Mouse (Mus musculus): ENCODE data around the gene Olfr1513. TPM values are rescaled to one million over a fixed set of nuclear protein-coding genes. Genes with fewer than 3 reads are reported as not detected.

Olfr1513 gene
- not detected in 2 replicates for polyA plus RNA-seq (2015; fragmentation: Nextera tagmentation; extraction: Ambion mirVana)

GRCm38 (mm10) chr14:52356308-52356707, at the start of gene Olfr1513:
TSS of gene Olfr1513 (minus strand) at chr14:52356408.

DNA sequence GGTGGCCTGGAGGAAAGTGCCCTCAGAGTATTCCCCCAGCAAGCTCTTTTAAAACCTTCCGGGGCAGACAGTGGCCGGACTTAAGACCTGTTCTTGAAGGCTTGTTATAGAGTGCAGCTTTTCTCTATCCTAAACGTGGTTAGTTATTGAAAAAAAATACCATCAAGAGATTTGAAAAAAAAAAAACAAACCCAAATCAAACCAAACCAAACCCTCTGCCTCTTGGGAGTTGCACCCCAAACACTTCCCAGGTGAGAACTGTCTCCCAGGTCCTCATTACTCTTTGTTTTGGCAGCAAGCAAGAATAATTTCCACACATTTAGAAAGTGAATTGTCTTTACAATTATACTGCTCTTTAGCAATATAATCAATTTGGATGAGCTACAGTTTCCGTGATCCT, 41.1 kb upstream of the Olfr1513 start, which contains the start of gene Olfr1511:
Olfr1511 (minus strand) TSS at position 101 of the 400 bp plus-strand sequence.

DNA sequence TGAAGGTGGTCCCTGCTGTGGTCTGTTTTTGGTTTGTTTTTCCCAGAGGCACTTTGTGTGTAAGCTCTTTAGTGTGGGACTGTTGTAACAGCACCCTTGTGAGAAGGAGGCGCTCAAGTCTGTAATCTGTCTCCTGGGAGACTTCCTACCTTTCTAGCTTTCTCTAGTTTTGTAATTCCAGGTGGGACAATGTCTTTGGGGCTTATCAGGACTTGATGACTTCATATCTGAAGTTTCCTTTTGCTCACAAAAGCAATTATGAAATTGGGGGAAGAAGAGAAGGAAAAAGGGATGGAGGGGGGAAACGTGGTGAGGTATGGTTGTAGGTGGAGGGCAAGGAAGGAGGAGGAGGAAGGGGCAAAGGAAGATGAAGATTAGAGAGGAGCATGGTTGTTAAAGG, 22.9 kb upstream of the Olfr1513 start, which contains the start of gene Olfr1512:
Olfr1512 (minus strand) TSS at position 101 of the 400 bp plus-strand sequence.

DNA sequence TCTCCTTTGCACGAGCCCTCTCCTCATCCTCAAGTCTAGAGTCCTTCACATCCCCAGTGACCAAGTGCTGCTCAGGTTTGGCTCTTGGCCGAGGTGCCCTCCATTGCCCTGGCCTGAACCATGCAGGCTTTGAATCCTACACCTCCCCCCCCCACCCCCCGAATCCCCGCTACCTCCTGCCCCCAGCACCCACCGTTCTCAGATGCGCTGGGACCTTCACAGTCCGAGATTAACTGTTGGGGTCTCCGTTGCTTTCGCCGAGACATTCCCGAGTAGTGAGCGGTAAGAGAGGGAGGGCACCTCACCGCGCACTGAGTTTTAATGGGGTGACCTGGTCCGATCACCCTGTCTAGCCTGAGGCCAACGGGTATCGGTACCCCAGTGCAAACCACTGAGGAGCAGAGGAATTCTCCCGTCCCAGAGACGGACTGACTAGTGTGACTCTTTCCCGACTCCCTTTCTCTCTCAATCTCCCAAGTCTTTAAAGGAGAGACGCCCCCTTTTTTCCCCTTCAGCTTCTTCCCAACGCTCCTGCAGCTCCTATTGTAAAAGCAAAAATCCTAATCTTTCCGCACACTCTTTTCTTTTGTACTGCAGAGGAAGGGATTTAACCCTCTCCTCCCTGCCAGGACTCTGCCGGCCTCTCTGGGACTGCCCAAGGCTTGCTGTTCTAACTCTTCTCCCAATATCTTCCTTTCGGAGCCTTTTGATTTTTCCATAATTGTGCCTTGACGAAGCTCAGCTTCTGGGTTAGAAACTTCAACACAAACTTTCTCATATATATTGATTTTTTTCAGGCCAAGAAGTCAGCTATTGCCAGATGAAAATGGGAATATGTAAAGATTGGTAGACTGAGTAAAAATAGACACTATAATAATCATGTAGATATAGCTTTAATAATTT, 28.0 kb downstream of the Olfr1513 start, which contains the start of gene Sall2:
Sall2 (minus strand) TSS at position 853 of the 903 bp plus-strand sequence.

GRCm38 (mm10) chr14:52304644-52305271, 51.5 kb downstream of the Olfr1513 start, which contains the start of gene Mettl3:
TSS of gene Mettl3 (minus strand) at chr14:52305128.

Other genes starting within 250 kb of the Olfr1513 start
- 36.4 and 40.0 TPM in 2 replicates for gene Rpgrip1, start 245.7 kb downstream of the Olfr1513 start, polyA plus RNA-seq (2015; fragmentation: Nextera tagmentation; extraction: Ambion mirVana)
- gene Supt16, start 159.0 kb downstream of the Olfr1513 start, polyA plus RNA-seq (2015; fragmentation: Nextera tagmentation; extraction: Ambion mirVana), result 35.4 and 35.9 TPM in 2 replicates
- gene Chd8, start 98.6 kb downstream of the Olfr1513 start, polyA plus RNA-seq (2015; fragmentation: Nextera tagmentation; extraction: Ambion mirVana), result 23.2 and 32.0 TPM in 2 replicates
- 40.7 and 41.4 TPM in 2 replicates for gene Tox4, start 77.3 kb downstream of the Olfr1513 start, polyA plus RNA-seq (2015; fragmentation: Nextera tagmentation; extraction: Ambion mirVana)
- gene Rab2b, start 76.9 kb downstream of the Olfr1513 start, polyA plus RNA-seq (2015; fragmentation: Nextera tagmentation; extraction: Ambion mirVana), result 31.1 and 39.5 TPM in 2 replicates
- 24.7 and 26.9 TPM in 2 replicates for gene Mettl3, start 51.3 kb downstream of the Olfr1513 start, polyA plus RNA-seq (2015; fragmentation: Nextera tagmentation; extraction: Ambion mirVana)
- 30.9 and 36.8 TPM in 2 replicates for gene Sall2, start 27.6 kb downstream of the Olfr1513 start, polyA plus RNA-seq (2015; fragmentation: Nextera tagmentation; extraction: Ambion mirVana)
- 0.14 and 0.24 TPM in 2 replicates for gene Olfr1512, start 22.8 kb upstream of the Olfr1513 start, polyA plus RNA-seq (2015; fragmentation: Nextera tagmentation; extraction: Ambion mirVana)
- gene Olfr1511, start 41.0 kb upstream of the Olfr1513 start, polyA plus RNA-seq (2015; fragmentation: Nextera tagmentation; extraction: Ambion mirVana), result 0.23 and 0.36 TPM in 2 replicates
- gene Olfr1510, start 58.0 kb upstream of the Olfr1513 start, polyA plus RNA-seq (2015; fragmentation: Nextera tagmentation; extraction: Ambion mirVana), result not detected in 2 replicates
- gene Olfr1509, start 86.6 kb upstream of the Olfr1513 start, polyA plus RNA-seq (2015; fragmentation: Nextera tagmentation; extraction: Ambion mirVana), result not detected in 2 replicates
- not detected in 2 replicates for gene Olfr1508, start 111.1 kb upstream of the Olfr1513 start, polyA plus RNA-seq (2015; fragmentation: Nextera tagmentation; extraction: Ambion mirVana)
- gene Olfr1507, start 139.3 kb upstream of the Olfr1513 start, polyA plus RNA-seq (2015; fragmentation: Nextera tagmentation; extraction: Ambion mirVana), result not detected in 2 replicates

Data from neural tube, postnatal 0 days (tissue).